Mouse (Mus musculus): ENCODE results near the gene Ski. TPM values are rescaled to one million over a fixed set of nuclear protein-coding genes. Genes with fewer than 3 reads are reported as not detected.

Ski gene
- polyA plus RNA-seq, 1 experiment from 2014 or later, result 26.8 TPM

DNA sequence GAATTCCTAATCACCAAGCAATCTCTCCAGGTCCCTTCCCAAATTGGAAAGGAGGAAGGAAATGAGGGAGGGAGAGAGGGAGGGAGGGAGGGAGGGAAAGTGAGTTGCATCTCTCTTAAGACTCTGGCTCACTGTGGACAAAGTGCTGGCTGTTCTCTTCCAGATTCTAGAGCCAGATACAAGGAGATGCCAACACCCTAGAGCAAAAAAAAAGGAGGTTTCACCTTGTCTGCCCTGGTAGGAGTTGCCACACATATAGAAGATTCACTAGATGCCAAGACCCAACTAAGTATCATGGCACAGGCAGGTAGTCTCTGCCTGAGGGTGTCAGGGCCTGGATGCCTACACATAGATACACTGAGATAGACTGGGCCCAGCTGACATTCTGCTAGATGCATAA lies 56.5 kb downstream of the Ski start:
- no peak overlapping the region for H3K4me3 ChIP-seq
- no peak for ATAC-seq (ENCODE audit: insufficient number of reproducible peaks, low FRiP score, low TSS enrichment, low read depth)
- H3K36me3 ChIP-seq, result no peaks in the 10 kb centered on the region
- no peak overlapping the region for H3K9ac ChIP-seq
- H3K9me3 ChIP-seq, result no peaks in the 10 kb centered on the region
- H3K4me2 ChIP-seq, result no peak overlapping the region
- no peak overlapping the region; the same call in 1 of the 2 replicates for H3K27ac ChIP-seq
- no peaks in the 10 kb centered on the region for H3K27me3 ChIP-seq
- H3K4me1 ChIP-seq, result peaks cover 78% of the 10 kb centered on the region

DNA sequence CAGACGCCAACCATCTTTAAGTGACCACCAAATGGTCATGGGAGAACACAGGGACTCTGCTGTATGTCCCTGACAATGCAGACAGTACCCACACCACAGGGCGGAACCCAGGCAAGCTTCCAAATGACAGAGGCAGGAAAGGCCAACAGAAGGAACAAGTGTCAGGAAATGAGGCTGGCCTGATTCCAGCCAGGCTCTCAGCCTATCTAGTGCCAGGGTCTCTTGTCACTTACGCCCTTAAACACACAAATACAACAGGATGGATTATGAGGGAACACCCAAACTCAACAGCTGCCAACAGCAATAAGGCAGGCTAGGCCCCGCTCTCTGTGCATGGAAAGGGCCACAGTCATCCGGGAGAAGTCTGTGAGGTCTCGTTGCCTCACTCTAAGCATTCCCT lies 57.8 kb downstream of the Ski start:
- Histone ChIP-seq H3K4me2 (no peak overlapping the region), H3K4me1 (peaks cover 79% of the 10 kb centered on the region), H3K27ac (0 out of 2 replicates have a peak overlapping the region, but pooled peaks have one; percentile 52), H3K4me3 (no peak overlapping the region), H3K36me3 (peaks cover 11% of the 10 kb centered on the region), H3K9me3 (no peaks in the 10 kb centered on the region), H3K27me3 (no peaks in the 10 kb centered on the region), H3K9ac (no peak overlapping the region)
- ATAC-seq (ENCODE audit: insufficient number of reproducible peaks, low FRiP score, low TSS enrichment, low read depth), result peak; percentile 35; the same call in 1 of the 2 replicates
- WGBS, result 65% methylated on average over 6 of the region's 6 CpGs

DNA sequence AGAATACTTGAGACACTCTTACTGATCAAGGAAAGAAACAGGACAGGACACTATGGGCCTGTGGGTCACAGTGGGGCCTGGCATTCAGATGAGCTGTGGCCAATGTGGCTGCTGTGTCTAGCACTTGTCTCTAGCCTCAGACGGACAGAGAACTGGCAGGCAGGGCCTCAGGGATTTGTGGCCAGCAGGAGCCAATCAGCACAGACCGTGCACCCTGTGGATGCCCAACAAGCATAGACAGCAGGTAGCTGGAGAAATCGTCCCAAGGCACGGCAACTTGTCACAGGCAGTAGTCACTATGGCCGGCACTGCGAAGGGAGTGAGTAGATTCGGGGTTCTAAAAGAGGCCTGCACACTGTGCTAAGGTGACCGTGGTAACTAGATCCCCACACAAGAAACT lies 58.7 kb downstream of the Ski start:
- Histone ChIP-seq H3K9ac (no peak overlapping the region), H3K4me1 (peaks cover 76% of the 10 kb centered on the region), H3K4me3 (no peak overlapping the region), H3K9me3 (no peaks in the 10 kb centered on the region), H3K4me2 (no peak overlapping the region), H3K27ac (peak overlapping the region; percentile 65), H3K36me3 (peaks cover 20% of the 10 kb centered on the region), H3K27me3 (no peaks in the 10 kb centered on the region)
- WGBS, result 50% methylated on average over 8 of the region's 8 CpGs
- ATAC-seq (ENCODE audit: insufficient number of reproducible peaks, low FRiP score, low TSS enrichment, low read depth), result no peak

DNA sequence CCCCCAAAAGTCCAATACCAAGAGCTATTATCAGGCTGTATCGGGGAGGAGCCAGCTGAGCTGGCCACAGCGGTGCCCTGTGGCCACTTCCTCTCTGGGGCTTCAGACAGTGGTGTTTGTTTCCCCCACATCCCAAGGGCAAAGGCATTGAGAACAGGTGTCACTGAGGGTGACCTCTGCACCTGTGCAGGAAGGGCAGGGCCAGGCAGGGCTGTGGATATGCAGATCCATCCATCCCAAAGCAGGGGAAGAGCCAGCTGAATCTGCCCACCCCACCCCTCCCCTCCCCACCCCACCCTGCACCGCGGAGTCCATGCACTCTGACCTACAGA lies 59.1 kb downstream of the Ski start:
- Histone ChIP-seq H3K4me3 (no peak overlapping the region), H3K9me3 (no peaks in the 10 kb centered on the region), H3K27me3 (no peaks in the 10 kb centered on the region), H3K4me1 (peaks cover 77% of the 10 kb centered on the region), H3K27ac (peak overlapping the region; percentile 43; the same call in 1 of the 2 replicates), H3K9ac (no peak overlapping the region), H3K4me2 (no peak overlapping the region), H3K36me3 (peaks cover 24% of the 10 kb centered on the region)
- WGBS, result 37% methylated on average over 4 of the region's 4 CpGs
- peak; percentile 21; the same call in 1 of the 2 replicates for ATAC-seq (ENCODE audit: insufficient number of reproducible peaks, low FRiP score, low TSS enrichment, low read depth)

DNA sequence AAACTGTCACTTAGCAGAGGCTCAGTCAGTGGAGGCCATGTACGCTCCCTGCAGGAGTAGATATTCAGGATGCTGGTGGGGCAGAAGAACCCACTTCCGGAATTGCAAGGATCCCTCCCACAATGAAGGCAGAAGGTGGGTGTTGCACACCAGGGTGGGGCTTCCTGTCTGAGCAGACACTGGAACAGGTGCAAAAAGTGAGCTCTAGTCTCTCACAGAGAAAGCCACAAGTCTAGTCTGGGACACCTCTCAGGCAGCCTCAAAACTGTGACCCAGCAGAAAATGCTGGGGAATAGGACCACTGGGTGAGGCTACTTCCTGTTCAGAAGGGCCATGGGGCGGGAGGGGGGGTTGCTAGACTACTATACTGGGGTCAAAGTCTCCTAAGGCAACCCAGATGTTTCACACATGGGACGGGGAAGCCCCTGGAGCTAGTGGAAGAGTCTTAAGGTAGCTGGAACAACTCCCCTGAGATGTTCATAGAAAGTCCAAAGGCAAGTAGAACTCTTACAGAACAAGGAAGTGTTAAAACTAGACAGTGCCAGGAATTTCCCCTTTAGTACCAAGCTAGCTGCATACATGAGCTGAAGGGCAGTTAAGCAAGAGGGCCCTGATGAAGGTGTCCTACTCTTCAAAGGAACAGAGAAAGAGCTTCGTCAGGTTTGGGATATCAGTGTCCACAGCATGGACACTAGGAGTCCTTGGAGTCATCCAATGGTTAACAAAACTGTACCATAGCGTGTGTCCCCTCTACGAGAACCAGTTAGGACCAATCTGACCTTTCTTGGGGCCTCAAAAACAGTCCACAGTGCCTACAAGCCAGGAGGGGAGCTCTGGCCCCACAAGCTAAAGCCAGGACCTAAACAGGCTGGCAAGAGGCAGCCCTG lies 59.7 kb downstream of the Ski start:
- 52% methylated on average over 7 of the region's 7 CpGs for WGBS
- H3K4me2 ChIP-seq, result no peak overlapping the region
- H3K27ac ChIP-seq, result peak overlapping the region; percentile 43; the same call in 1 of the 2 replicates
- H3K4me3 ChIP-seq, result no peak overlapping the region
- H3K4me1 ChIP-seq, result peaks cover 78% of the 10 kb centered on the region
- peaks cover 30% of the 10 kb centered on the region for H3K36me3 ChIP-seq
- ATAC-seq (ENCODE audit: insufficient number of reproducible peaks, low FRiP score, low TSS enrichment, low read depth), result no peak
- H3K27me3 ChIP-seq, result no peaks in the 10 kb centered on the region
- H3K9me3 ChIP-seq, result no peaks in the 10 kb centered on the region
- no peak overlapping the region for H3K9ac ChIP-seq

DNA sequence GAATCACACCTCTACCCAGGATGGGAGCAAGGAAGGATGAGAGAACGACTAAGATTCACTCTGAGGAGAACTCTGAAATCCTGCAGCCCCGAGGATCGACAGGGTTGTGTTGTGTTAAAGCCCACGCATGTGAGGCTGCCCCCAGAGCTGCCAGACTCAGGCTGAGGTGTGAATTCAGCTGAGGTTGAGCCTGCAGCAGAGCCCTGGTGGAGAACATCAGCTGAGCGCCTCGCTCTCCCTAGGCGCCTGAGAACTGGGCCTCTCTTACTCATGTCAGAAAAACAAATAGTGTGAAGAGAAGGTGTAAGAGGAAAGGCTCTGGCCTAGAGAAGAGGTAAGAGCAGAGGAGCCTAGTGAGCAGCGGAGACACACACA lies 63.9 kb downstream of the Ski start:
- peaks cover 63% of the 10 kb centered on the region for H3K36me3 ChIP-seq
- no peak overlapping the region for H3K4me3 ChIP-seq
- H3K4me2 ChIP-seq, result no peak overlapping the region
- peaks cover 59% of the 10 kb centered on the region for H3K4me1 ChIP-seq
- ATAC-seq (ENCODE audit: insufficient number of reproducible peaks, low FRiP score, low TSS enrichment, low read depth), result no peak
- H3K27me3 ChIP-seq, result no peaks in the 10 kb centered on the region
- no peak overlapping the region for H3K9ac ChIP-seq
- 66% methylated on average over 8 of the region's 8 CpGs for WGBS
- H3K27ac ChIP-seq, result no peak overlapping the region
- no peaks in the 10 kb centered on the region for H3K9me3 ChIP-seq

DNA sequence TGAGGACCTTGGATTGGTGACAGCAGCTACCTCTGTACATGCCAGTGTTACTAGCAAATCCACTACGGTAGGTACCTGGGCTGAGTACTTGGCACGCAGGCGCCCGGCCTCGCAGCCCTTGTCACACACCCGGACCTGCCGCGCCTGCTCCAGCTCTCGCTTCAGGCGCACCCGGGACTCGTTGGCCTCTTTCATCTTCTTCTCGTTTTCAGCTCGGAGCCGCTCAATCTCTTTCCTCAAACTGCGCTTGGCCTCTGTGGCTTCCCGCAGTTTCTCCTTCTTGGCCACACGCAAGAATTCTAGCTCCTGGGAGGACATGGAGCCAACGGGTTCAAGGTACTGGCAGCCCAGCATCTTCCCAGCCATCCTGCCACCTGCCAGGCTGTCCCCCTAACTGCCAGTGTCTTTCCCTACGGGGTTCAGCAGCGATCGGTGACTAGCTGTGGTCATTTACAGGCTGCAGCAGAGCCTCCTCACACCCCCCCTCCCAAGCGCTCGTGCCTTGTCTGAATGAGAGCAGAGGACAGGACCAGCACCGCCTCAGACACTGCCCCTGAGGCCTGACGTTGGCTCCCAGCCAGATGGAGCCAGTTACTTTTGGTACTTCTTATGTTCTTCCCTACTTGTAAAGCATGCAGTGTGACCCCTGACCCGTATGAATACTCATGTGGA lies 64.4 kb downstream of the Ski start:
- Histone ChIP-seq H3K4me2 (no peak overlapping the region), H3K27ac (peak overlapping the region; percentile 22; the same call in 1 of the 2 replicates), H3K36me3 (peaks cover 67% of the 10 kb centered on the region), H3K9ac (no peak overlapping the region), H3K4me1 (peaks cover 54% of the 10 kb centered on the region), H3K27me3 (no peaks in the 10 kb centered on the region), H3K9me3 (no peaks in the 10 kb centered on the region), H3K4me3 (no peak overlapping the region)
- ATAC-seq (ENCODE audit: insufficient number of reproducible peaks, low FRiP score, low TSS enrichment, low read depth), result no peak
- WGBS, result 79% methylated on average over 27 of the region's 27 CpGs

DNA sequence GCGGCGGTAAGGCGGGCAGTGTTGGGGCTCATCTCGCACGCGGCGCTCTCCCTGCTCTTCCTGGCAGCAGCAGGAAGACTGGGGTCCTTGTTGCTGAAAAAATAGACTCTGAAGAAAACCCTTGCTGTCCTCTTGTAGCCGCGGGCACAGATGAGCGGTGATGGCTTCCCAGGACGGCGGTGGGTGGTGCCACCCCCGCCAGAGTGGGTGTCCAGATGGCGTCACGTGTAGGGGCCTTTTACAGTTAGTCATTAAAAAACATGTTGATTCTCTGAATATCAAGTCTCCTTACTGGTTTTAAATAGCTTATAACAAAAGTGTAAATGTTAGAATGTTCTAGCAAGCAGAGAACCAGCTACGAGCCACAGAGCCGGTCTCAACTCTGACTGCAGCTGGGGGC lies 65.7 kb downstream of the Ski start:
- WGBS, result 93% methylated on average over 17 of the region's 17 CpGs
- no peak overlapping the region for H3K4me3 ChIP-seq
- H3K36me3 ChIP-seq, result peaks cover 76% of the 10 kb centered on the region
- H3K9me3 ChIP-seq, result no peaks in the 10 kb centered on the region
- H3K27me3 ChIP-seq, result no peaks in the 10 kb centered on the region
- H3K27ac ChIP-seq, result no peak overlapping the region; the same call in 1 of the 2 replicates
- H3K9ac ChIP-seq, result no peak overlapping the region
- ATAC-seq (ENCODE audit: insufficient number of reproducible peaks, low FRiP score, low TSS enrichment, low read depth), result no peak
- H3K4me1 ChIP-seq, result peaks cover 53% of the 10 kb centered on the region
- no peak overlapping the region for H3K4me2 ChIP-seq

DNA sequence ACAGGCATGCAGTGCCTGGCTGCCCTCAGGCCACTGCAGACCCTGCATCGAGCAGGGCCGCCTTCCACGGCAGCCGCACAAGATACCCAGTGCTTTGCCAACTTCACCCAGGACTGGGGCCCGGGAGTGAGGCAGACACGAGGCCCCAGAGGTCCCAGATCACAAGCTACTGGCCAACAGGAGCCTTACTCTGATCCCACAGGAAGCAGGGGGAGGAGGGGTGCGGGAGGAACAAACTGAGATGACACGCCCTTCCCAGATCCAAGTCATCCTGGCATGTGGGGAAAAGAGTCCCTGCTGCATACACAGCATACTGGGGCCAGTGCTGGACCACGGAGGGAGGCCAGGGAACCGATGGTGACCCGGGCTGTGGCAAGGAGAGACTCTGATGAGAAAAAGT lies 67.4 kb downstream of the Ski start:
- Histone ChIP-seq H3K9me3 (no peaks in the 10 kb centered on the region), H3K27ac (peak overlapping the region; percentile 47; the same call in 1 of the 2 replicates), H3K9ac (no peak overlapping the region), H3K4me3 (no peak overlapping the region), H3K27me3 (no peaks in the 10 kb centered on the region), H3K4me2 (no peak overlapping the region), H3K36me3 (peaks cover 69% of the 10 kb centered on the region), H3K4me1 (peaks cover 57% of the 10 kb centered on the region)
- ATAC-seq (ENCODE audit: insufficient number of reproducible peaks, low FRiP score, low TSS enrichment, low read depth), result no peak
- 49% methylated on average over 11 of the region's 11 CpGs for WGBS

DNA sequence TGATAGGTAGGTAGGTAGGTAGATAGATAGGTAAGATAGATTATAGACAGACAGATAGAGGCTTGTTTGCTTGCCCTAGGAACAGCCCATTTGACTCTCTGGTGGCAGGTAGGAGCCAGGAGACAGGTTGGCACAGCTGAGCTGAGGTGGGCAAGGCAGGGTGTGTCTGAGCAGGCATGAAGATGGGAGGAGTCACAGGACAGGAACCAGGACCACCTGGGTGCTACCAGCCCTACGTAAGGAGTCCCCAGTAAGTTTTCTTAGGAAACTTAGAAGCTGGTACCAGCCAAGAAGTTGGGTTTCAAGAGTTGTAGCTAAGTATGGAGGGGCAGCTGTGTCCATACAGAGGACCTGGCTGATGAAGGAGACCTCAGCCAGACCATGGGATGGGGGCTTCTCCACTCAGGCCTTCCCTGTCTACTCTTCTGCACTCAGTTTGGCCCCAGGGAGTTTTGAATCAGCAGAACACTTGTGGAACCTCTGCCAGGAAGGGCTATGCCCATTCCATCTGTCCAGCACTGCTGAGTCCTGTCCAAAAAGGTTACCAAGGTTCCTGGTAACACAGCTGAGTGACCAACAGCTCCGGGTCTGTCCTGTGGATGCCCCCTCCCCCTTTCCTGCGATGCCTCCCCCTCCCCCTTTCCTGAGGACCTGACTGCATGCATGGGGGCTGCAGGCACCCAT lies 68.9 kb downstream of the Ski start:
- H3K4me1 ChIP-seq, result peaks cover 64% of the 10 kb centered on the region

DNA sequence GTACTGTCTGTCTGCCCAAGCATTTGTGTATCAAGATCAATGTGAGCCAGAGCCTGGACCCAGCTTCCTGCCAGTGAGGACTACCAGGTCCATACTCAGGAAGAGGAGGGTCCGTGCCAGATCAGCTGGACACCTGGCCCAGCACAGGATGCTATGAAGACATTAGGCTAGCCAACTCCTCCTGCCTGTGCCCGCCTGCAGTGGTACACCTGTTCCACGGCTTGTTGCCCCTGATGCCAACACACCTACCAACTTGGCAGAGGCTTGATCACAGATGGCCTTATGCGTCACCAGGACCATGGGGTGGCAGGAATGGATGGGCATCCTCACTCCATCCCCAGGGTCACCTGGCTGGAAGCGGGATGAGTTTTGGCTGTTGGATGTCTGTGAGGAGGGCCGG lies 69.9 kb downstream of the Ski start:
- no peak for ATAC-seq (ENCODE audit: insufficient number of reproducible peaks, low FRiP score, low TSS enrichment, low read depth)
- Histone ChIP-seq H3K9me3 (no peaks in the 10 kb centered on the region), H3K36me3 (peaks cover 44% of the 10 kb centered on the region), H3K4me1 (peaks cover 65% of the 10 kb centered on the region), H3K4me2 (no peak overlapping the region), H3K9ac (no peak overlapping the region), H3K27me3 (no peaks in the 10 kb centered on the region), H3K27ac (peak overlapping the region; percentile 95; the same call in 1 of the 2 replicates), H3K4me3 (no peak overlapping the region)
- WGBS, result 84% methylated on average over 6 of the region's 6 CpGs

More for the DNA sequence above, 68.9 kb downstream of the Ski start:
- Histone ChIP-seq H3K9me3 (no peaks in the 10 kb centered on the region), H3K9ac (no peak overlapping the region), H3K27me3 (no peaks in the 10 kb centered on the region), H3K4me3 (no peak overlapping the region), H3K36me3 (peaks cover 55% of the 10 kb centered on the region), H3K27ac (no peak overlapping the region), H3K4me2 (no peak overlapping the region)
- WGBS, result 73% methylated on average over 3 of the region's 3 CpGs
- no peak for ATAC-seq (ENCODE audit: insufficient number of reproducible peaks, low FRiP score, low TSS enrichment, low read depth)

DNA sequence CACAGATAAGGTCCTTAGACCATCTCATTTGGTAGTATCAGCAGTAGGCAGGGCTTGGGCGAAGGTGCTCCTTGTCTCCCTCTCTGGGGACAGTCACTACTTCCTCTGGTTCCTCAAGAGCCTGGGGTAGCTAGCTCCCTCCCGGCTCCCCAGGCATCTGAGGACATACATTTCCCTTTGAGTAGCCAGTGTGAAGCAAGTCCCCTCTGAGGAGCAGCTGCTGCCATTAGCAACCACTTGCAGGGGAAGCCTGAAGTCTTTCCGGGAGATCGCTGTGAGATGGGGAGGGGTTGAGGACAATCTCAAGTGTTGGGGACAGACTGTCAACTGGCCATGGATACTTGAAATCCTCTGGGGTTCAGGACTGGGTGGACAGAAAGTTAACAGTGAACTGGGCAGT lies 70.5 kb downstream of the Ski start:
- peaks cover 38% of the 10 kb centered on the region for H3K36me3 ChIP-seq
- ATAC-seq (ENCODE audit: insufficient number of reproducible peaks, low FRiP score, low TSS enrichment, low read depth), result no peak
- no peak overlapping the region for H3K4me3 ChIP-seq
- H3K4me2 ChIP-seq, result peak overlapping the region; percentile 85; the same call in 1 of the 2 replicates
- H3K9me3 ChIP-seq, result no peaks in the 10 kb centered on the region
- H3K27ac ChIP-seq, result peak overlapping the region; percentile 95; the same call in 1 of the 2 replicates
- peaks cover 60% of the 10 kb centered on the region for H3K4me1 ChIP-seq
- H3K27me3 ChIP-seq, result no peaks in the 10 kb centered on the region
- H3K9ac ChIP-seq, result no peak overlapping the region
- WGBS, result 57% methylated on average over 4 of the region's 4 CpGs
